Mouse (Mus musculus) kidney, postnatal 36 days (tissue): Measurements from ENCODE around the gene Fbxo47.
A peak's percentile ranks its signal among the peaks of the same experiment; 100 is the strongest.

ENCODE experiments used
- DNase-seq, 2 experiments: peaks; one replicate each; pipeline ENCODE4 v3.0.0; 2021 to 2022; ENCODE audit warnings: mixed read lengths in 2 of 2

The Fbxo47 gene

DNA sequence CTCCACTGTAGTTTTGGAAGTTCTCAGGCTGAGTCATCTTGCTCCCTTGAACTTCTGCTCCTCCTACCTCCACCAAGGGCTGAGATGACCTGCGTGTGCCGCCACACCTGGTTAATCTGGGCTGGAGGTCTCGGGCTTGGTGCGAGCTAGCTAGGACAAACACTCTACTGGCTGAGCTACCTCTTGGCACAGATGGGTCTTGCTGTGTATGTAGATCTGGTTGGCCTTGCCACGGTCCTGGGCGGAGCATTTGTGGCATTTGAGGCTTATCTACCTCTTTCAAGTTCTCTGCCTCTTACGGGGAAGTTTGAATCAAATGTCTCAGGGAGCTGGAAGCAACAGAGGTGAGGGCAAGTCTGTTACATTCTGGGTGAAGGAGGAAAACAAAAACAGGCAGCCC, 73.6 kb downstream of the Fbxo47 start:
- DNase-seq = peak in 1 of 2 experiments; percentile 61

DNA sequence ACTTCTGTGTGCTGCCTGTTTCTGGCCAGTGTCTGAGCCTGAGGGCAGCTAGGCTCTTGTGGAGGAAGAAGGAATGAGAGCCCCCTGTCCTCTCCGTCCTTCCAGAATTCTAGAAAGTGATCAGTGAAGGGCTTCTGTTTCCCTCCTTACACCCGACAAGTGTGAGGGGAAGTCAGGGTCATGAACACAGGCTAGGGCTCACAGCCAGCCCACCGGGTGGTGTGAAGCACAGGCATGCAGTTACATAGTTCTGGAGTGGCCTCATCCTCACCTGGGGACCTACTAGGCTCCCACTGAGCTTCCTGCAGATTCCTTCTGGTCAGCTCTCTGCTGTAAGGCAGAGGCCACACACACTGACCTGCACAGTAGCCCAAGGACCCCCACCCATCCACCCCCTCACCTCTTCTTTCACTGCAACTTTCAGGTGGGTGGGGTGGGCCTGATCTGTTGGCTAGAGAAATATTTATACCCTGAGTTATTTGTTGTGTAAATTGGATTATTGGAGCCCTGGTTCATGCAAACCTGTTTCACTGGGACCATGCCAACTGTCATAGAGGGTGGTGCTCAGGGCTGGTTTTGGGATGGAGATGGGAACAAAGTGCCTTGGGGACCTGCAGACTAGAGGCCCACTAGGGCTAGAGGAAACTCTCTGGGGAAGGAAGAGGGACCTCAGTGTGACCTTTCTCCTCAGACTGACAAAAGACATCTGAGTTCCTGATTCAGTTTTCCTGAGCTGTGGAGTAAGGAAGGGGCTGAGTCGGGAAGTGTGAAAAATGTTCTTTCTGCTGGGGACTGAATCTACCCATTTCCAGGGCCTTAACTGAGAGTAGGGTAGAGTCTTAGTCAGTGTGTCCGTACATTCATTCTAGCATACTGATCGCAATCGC, 74.5 kb downstream of the Fbxo47 start:
- no peak for DNase-seq

DNA sequence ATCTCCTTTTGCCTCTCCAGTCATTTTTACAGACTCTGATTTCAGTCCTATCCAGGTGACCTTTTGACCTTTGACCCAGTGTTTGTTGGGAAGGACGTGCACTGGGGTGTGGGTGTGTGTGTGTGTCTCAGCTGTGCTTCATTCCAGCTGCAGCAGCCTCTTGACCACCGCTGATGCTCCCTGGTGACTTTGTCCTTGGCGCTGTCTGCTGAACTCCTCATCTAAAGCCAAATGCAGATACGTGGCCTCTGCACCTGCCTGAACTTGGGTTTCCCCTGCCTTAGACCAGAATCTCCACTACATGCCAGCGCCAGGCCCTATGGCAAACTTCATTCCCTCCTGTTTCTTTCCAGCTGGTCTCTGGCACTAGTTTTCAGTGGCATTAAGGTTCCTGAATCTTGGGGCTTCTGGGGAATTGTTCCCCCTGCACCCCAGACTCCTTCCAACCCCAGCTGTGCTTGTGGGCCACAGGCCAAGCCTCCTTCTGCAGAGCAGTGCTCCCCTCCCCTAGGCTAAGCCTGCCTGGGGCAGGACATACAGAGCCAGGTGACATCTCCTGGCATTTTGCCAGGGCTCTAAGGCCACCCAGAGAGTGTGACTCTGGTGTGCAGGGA, 75.2 kb downstream of the Fbxo47 start:
- DNase-seq = peak in 1 of 2 experiments; percentile 69

DNA sequence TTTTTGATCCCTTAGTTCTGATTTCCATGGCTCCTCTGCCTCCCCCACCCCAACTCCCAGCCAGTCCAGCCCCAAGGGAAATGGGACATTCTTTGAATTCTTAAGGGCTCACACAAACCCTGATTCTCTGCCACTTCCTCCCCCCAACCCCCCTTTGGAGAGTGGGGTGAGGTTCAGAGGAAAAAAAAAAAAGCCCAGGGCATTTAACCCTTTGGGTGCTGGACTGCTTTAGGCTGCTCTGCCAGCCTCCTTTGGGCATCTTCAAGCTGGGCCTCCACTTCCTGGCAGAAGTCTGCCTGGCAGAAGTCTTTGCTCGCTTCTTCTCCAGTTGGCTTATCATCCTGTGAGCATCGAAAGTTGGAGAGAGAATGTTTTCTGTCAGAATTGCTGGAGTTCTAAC, 75.9 kb downstream of the Fbxo47 start:
- peak; percentile 74 to 78 for DNase-seq

DNA sequence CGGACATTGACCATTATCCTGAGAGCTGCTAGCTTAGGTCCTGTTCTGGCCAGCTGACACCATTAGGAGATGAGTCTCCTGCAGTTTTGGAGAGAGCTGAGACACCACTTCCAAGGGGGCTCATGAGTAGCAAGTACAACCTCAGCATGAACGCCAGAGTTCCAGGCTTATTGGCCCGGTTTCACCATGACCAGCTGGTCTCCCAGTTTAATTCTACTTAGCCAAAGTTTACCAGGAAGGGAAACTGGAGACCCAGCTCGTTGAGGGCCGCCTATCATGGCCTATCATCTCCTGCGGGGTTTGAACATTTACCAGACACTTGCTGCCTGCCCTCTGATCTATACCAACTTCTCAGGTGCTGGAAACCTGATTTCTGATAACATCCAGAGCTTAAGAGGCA, 76.3 kb downstream of the Fbxo47 start:
- peak in 1 of 2 experiments; percentile 24 for DNase-seq

DNA sequence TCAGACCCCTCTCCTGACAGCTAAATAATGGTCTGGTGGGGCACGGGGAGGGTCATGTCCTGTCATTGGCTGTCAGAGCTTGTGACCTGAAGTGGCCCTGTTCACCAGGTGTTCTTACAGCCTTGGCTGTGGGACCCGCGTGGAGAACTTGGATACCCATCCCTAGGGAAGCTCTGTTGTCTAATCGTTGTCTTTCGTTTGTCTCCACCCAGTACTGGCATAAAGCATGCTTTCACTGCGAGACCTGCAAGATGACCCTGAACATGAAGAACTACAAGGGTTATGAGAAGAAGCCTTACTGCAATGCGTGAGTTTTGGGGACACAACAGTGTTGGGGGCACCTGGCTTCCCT, 77.4 kb downstream of the Fbxo47 start:
- DNase-seq = no peak

DNA sequence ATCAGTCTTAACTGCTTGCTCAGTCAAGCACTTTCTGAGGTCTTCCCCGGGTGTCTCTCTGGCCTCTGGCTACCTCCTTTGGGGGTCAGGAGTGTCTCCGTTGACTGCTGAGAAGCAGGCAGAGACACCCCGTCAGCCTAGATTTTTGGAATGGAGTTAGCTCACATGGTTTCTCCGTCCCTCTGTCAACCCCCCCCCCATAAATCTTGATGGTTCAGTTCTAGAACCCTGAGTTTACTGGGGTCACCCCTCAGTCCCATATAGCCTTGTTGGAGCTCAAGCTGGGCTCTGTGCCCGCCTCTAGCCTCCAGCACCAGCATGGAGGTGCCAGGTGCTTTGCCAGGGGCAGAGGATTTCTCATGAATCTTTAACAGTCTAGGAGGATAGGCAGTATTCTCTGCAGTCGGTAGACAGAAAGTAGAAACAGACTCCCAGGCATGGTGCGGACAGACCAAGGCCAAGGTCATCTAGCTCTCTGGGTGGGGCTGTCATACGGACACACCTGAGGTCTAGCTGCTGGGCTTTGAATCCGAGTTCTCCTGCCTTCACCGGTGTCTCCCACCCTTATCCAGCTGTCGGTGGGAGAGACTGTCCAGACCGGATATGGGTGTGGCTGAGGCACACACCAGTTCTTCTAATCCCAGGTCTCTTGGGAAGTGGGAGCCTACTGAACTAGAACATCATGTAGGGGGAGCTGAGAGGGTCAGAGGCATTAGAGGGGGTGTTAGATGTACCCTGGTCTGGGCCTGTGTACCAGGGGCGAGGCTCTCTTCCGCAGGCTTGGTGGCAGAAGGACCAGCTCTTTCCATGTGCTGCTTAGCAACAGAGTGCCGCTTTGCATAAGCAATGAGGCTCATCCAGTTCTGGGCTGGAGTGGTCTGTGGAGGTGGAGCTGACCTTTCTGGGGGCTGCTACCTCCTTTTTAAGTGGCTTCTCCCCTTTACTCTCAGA, 78.0 kb downstream of the Fbxo47 start:
- peak in 1 of 2 experiments; percentile 58 for DNase-seq

DNA sequence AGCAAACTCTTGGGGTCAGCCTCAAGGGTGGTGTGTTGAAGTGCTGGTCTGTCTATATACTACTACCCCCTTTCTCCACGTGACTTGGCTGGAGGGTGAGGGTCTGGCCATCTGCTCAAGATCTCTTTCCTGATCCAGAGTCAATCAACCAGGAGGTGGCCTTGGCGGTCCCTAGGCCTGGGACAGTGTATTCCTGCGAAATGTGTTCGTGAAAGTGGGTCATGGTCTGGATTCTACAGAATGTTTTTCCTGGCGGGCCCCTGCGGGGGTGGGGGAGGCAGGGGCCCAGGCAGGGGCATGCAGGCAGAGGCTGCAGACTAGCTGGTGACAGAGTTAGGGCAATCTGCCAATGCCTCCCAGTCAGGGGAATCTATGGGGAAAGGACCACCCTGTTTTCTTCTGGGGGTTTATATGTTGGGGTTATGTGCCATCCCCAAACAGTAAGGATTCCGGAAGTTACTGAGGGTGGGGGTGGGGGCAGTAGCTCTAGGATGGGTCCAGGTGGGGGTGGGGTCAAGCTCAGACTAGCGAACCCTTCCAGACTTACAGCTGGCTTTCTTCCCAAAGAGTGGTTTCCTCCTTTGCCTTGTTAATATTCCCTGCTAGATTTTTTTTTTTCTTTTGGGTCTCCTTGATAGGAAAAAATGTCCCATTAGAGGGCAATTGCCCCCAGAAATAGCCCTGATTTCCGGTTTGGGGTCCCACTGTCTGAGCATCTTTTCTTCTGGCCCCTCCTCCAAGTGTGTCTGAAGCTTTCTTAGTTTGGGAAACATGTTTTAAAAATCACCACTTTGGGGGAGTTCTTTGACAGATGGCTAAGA, 78.9 kb downstream of the Fbxo47 start:
- DNase-seq = peak in 1 of 2 experiments; percentile 64

DNA sequence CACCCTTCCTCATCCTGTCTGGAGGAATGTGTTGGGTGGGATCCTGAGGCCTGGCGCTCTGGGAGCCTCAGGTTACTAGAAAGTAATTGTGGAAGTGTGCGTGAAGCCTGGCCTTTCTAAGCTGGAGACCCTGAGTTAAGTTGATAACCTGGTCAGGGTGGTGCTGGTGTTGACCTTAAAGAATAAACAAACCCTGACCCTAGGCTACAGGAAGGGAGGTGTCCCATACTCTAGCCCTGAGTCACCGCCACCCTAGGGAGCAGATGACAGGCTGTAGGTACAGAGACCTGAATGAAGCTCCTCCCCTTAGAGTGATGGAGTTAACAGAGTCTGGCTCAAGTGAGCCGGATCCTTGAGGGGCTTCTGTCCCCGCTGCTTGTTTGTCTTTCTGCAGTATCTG, 80.1 kb downstream of the Fbxo47 start:
- DNase-seq = no peak
